Mouse (Mus musculus) heart, postnatal 0 days (tissue): ENCODE data around the gene Wdr41. TPM values are rescaled to one million over a fixed set of nuclear protein-coding genes. Genes with fewer than 3 reads are reported as not detected.
A peak's percentile ranks its signal among the peaks of the same experiment; 100 is the strongest.

ENCODE experiments used
- ATAC-seq: fragments of 200-750 bp; cut with Nextera tagmentation; 2 replicates; pipeline ENCODE4 v1.8.0; 2017; ENCODE audit warnings: low read depth, moderate number of reproducible peaks, moderate library complexity; ENCODE audit not compliant: insufficient read depth
- DNase-seq: peaks from one replicate; pipeline ENCODE4 v3.0.0-alpha.2; 2016; ENCODE audit warnings: low spot score
- H3K27ac ChIP-seq: fragments of 300-500 bp; sonication (generic); 2 replicates; pipeline ENCODE4 v1.5.1; 2014; ENCODE audit warnings: low read depth, mild to moderate bottlenecking
- H3K27me3 ChIP-seq: fragments of 300-500 bp; sonication (generic); 2 replicates; pipeline ENCODE4 v1.6.1; 2014; ENCODE audit warnings: low read length, mixed read lengths; ENCODE audit not compliant: control insufficient read depth, insufficient read depth
- H3K36me3 ChIP-seq: fragments of 300-500 bp; sonication (generic); replicated peaks from 2 replicates; pipeline ENCODE4 v1.6.1; 2014; ENCODE audit warnings: low read length, mixed read lengths; ENCODE audit not compliant: control insufficient read depth, insufficient read depth
- H3K4me1 ChIP-seq: fragments of 300-500 bp; sonication (generic); 2 replicates; pipeline ENCODE4 v1.6.1; 2014; ENCODE audit warnings: antibody characterized with exemption; ENCODE audit not compliant: control insufficient read depth, insufficient read depth
- H3K4me2 ChIP-seq: fragments of 300-500 bp; sonication (generic); 2 replicates; pipeline ENCODE4 v1.6.1; 2014; ENCODE audit warnings: low read depth, mild to moderate bottlenecking, low read length, moderate library complexity
- H3K4me3 ChIP-seq: fragments of 300-500 bp; sonication (generic); 2 replicates; pipeline ENCODE4 v1.5.1; 2014; ENCODE audit warnings: low read depth, low read length
- H3K9ac ChIP-seq: fragments of 300-500 bp; sonication (generic); replicated peaks from 2 replicates; pipeline ENCODE4 v1.6.1; 2014; ENCODE audit warnings: low read depth, low read length, mixed read lengths
- H3K9me3 ChIP-seq: fragments of 300-500 bp; sonication (generic); replicated peaks from 2 replicates; pipeline ENCODE4 v1.6.1; 2016; ENCODE audit warnings: low read length; ENCODE audit not compliant: control insufficient read depth
- CTCF ChIP-seq: IDR thresholded peaks from 2 replicates; pipeline ENCODE4 v1.5.1; 2016; ENCODE audit warnings: antibody characterized with exemption, control low read depth, low read depth
- EP300 ChIP-seq: IDR thresholded peaks from 2 replicates; pipeline ENCODE4 v1.6.1; 2016; ENCODE audit warnings: antibody characterized with exemption, low read depth
- WGBS: fragments of 180-500 bp; shearing (Covaris S2); extraction: QIAGEN DNeasy Blood & Tissue Kit; methylation state at CpG from one replicate; pipeline ENCODE4 v1.1.7; 2014; 5-methylcytosine and 5-hydroxymethylcytosine counted together
- polyA plus RNA-seq: library from polyadenylated mRNA; unstranded; fragments of >200 nt; fragmentation: Nextera tagmentation; extraction: Ambion mirVana; gene quantifications from 2 replicates; pipeline ENCODE4 v1.2.1, GENCODE M21; 2015
- total RNA-seq: library from RNA; depleted of rRNA; stranded (reverse); fragments of >200 nt; gene quantifications from 2 replicates; pipeline ENCODE4 v1.2.3, GENCODE M21; 2014; ENCODE audit warnings: low replicate concordance

The Wdr41 gene
- total and polyA plus RNA-seq, 2 experiments from 2014 or later: 20.4 to 22.2 TPM

- H3K9me3 ChIP-seq: no peaks in the 10 kb centered on the region
- no peak for ATAC-seq
- DNase-seq: no peak
- TF ChIP-seq EP300 (no peak), CTCF (no peak)
- H3K4me1 ChIP-seq: no peaks in the 10 kb centered on the region
- H3K4me3 ChIP-seq: no peak overlapping the region
- no peak overlapping the region for H3K9ac ChIP-seq
- H3K27me3 ChIP-seq: no peaks in the 10 kb centered on the region
- no peak overlapping the region for H3K27ac ChIP-seq
- H3K36me3 ChIP-seq: 0 out of 2 replicates have a peak, but pooled peaks cover 3% of the 10 kb centered on the region
- WGBS: 75% methylated on average over 8 of the region's 8 CpGs
- no peak overlapping the region for H3K4me2 ChIP-seq
Observed at GRCm38 (mm10) chr13:95007281-95007680, 31.1 kb downstream of the Wdr41 start.

GRCm38 (mm10) chr13:95009261-95009660, 33.1 kb downstream of the Wdr41 start:
- H3K36me3 ChIP-seq: 0 out of 2 replicates have a peak, but pooled peaks cover 3% of the 10 kb centered on the region
- no peaks in the 10 kb centered on the region for H3K4me1 ChIP-seq
- ATAC-seq: no peak
- no peak for DNase-seq
- WGBS: 77% methylated on average over 7 of the region's 7 CpGs
- H3K9ac ChIP-seq: no peak overlapping the region
- H3K9me3 ChIP-seq: no peaks in the 10 kb centered on the region
- H3K27ac ChIP-seq: no peak overlapping the region
- no peak for TF ChIP-seq EP300
- TF ChIP-seq CTCF: no peak
- no peak overlapping the region for H3K4me3 ChIP-seq
- H3K4me2 ChIP-seq: no peak overlapping the region
- no peaks in the 10 kb centered on the region for H3K27me3 ChIP-seq

GRCm38 (mm10) chr13:95011546-95012257, 35.6 kb downstream of the Wdr41 start:
- no peak for DNase-seq
- ATAC-seq: no peak
- Histone ChIP-seq H3K4me1 (no peaks in the 10 kb centered on the region), H3K4me2 (no peak overlapping the region), H3K9ac (no peak overlapping the region), H3K4me3 (no peak overlapping the region), H3K9me3 (no peaks in the 10 kb centered on the region), H3K36me3 (peaks cover 10% of the 10 kb centered on the region; the same call in 1 of the 2 replicates), H3K27me3 (no peaks in the 10 kb centered on the region), H3K27ac (no peak overlapping the region)
- TF ChIP-seq EP300 (no peak), CTCF (no peak)
- 74% methylated on average over 7 of the region's 7 CpGs for WGBS

GRCm38 (mm10) chr13:95017278-95017677, 41.1 kb downstream of the Wdr41 start:
- no peak for TF ChIP-seq EP300
- TF ChIP-seq CTCF: no peak
- Histone ChIP-seq H3K27me3 (no peaks in the 10 kb centered on the region), H3K9ac (no peak overlapping the region), H3K9me3 (no peaks in the 10 kb centered on the region), H3K27ac (no peak overlapping the region), H3K4me2 (no peak overlapping the region), H3K4me3 (no peak overlapping the region), H3K36me3 (peaks cover 12% of the 10 kb centered on the region), H3K4me1 (no peaks in the 10 kb centered on the region)
- DNase-seq (no peak), ATAC-seq (no peak)
- WGBS: 88% methylated on average over 6 of the region's 6 CpGs

- no peaks in the 10 kb centered on the region for H3K4me1 ChIP-seq
- ATAC-seq: peak; percentile 51; the same call in 1 of the 2 replicates
- H3K4me2 ChIP-seq: no peak overlapping the region
- H3K27ac ChIP-seq: no peak overlapping the region
- no peaks in the 10 kb centered on the region for H3K9me3 ChIP-seq
- no peak for TF ChIP-seq EP300
- TF ChIP-seq CTCF: peak; percentile 71
- WGBS: 21% methylated on average over 9 of the region's 9 CpGs
- peak; percentile 44 for DNase-seq
- no peak overlapping the region for H3K9ac ChIP-seq
- H3K36me3 ChIP-seq: peaks cover 18% of the 10 kb centered on the region
- H3K27me3 ChIP-seq: no peaks in the 10 kb centered on the region
- no peak overlapping the region for H3K4me3 ChIP-seq
Observed at GRCm38 (mm10) chr13:95017916-95018315, 41.8 kb downstream of the Wdr41 start.

GRCm38 (mm10) chr13:95019345-95019744, 43.2 kb downstream of the Wdr41 start:
- H3K27me3 ChIP-seq: no peaks in the 10 kb centered on the region
- TF ChIP-seq EP300 (no peak), CTCF (no peak)
- no peak overlapping the region for H3K9ac ChIP-seq
- peaks cover 18% of the 10 kb centered on the region for H3K36me3 ChIP-seq
- H3K4me2 ChIP-seq: no peak overlapping the region
- DNase-seq (no peak), ATAC-seq (no peak)
- no peak overlapping the region for H3K4me3 ChIP-seq
- no peaks in the 10 kb centered on the region for H3K4me1 ChIP-seq
- H3K9me3 ChIP-seq: no peaks in the 10 kb centered on the region
- 76% methylated on average over 6 of the region's 6 CpGs for WGBS
- no peak overlapping the region for H3K27ac ChIP-seq
